Mouse (Mus musculus) B cell, adult 2 months (primary cell): ENCODE data around the gene Lrrc8a.
A peak's percentile ranks its signal among the peaks of the same experiment; 100 is the strongest.

Experiments
- DNase-seq, 2 experiments: peaks; one replicate each; pipeline ENCODE4 v3.0.0; 2022

Gene Lrrc8a

DNA sequence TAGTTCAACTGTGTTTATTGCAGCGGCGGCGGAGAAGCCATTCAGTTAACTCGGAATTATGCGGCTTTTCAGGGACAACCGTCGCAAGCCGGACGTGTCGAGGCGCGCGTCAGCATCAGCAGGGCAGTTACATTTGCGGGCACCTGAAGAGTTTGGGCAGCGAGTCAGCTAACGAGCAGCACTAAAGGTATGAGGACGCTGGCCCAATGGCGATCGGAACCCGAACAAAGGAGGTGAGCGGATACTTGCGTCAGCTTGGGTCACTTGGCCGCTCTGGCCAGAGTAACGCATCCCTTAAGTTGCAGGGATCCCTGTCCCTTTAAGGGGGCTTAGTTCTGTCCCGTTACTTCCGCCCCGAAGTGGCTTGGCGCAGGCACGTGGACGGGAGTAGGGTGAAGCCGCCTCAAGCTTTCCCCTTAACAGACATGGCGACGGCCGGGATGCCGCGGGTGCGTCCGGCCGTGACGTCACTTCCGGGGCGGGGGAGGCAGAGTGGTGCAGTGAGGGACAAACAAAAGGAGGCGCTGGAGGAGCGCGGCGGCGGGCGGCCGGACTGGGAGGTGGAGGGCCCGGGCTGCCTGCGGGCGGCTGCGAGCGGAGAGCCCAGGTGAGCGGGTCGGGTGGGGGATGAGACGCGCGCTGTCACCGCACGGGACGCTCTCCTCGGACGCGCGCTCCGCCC lies at the start of gene Lrrc8a:
Gene Lrrc8a, plus strand, starts transcription at position 517 of the 682 bp plus-strand sequence.
- DNase-seq, result peak; percentile 100

GRCm38 (mm10) chr2:30191790-30192580 lies 45.5 kb upstream of the Lrrc8a start:
- no peak for DNase-seq

GRCm38 (mm10) chr2:30194656-30195055 lies 42.9 kb upstream of the Lrrc8a start:
- no peak for DNase-seq

- no peak for DNase-seq
Observed at GRCm38 (mm10) chr2:30198021-30198420, 39.5 kb upstream of the Lrrc8a start.

DNA sequence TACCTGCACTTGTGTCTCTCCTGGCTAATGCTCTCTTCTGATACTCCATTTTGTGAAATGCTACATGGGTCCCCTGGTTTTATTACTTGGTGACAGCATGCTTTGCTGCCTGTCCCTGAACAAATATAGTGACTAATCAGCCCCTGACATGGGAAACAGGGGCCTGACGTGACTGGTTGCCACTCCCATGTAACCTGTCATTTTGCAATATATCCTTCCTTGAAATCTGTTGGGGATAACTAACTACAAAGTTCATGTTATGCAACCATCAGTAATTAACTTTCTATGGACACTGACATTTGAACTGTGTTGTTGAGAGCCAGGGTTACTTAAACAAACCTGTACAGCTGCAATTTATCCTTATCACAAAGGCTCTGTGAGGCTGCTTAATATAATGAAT lies 37.5 kb upstream of the Lrrc8a start:
- no peak for DNase-seq

DNA sequence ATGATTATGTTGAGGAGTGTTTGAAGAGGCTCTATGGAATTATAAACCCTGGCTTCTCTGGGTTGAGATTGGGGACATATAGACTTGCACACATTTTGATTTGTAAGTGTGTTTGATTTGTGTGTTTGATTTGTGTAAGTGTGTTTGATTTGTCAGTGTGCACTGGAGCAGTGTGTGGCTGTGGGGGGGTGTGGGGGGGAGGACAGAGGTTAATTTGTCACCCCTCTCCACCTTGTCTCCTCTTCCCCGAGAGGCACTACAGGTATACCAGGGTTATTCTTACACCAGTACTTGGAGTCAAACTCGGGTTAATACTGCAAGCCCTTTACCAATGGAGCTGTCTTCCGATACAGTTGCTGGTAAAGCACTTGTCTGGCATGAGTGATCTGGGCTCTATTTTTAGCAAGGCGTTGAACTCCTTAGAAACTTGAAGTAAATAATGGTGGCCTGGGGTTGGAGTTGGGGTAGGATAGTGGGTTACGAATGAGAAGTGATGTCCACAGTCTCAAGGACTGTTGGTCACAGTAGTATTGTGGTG lies 37.1 kb upstream of the Lrrc8a start:
- no peak for DNase-seq

DNA sequence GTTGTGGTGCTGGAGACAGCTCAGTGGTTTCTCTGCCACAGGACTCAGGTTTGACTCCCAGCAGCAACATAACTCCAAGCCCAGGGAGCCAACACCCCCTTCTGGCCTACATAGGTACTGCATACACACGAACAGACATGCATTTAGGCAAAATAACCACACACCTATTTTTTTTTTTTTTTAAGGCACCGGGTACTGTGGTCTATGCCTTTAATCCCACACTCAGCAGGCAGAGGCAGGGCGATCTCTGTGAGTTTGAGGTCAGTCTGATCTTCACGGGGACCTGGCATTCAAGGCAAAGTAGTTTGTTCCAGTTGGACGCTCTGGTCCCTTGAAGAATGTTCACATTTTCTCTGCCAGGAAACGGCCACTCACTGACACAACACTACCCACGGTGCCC lies 34.1 kb upstream of the Lrrc8a start:
- peak; percentile 67 to 73 for DNase-seq

DNA sequence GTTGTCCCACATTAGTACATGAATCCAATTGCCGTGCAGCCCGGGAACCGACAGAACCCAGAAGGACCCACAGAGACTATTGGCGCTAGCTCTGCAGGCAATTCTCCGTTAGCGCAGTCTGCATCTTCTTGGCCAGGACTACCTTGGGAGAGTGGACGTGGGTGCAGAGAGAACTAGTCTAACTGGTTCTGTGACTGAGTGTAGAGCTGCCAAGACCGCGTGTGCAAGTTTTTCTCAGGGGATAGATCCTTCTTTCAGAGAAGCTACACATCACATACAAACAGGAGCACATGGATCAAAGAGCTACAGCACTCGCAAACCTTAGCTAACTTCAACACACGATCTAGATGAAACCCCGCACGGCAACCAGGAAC lies 32.3 kb upstream of the Lrrc8a start:
- DNase-seq, result no peak

- peak; percentile 96 to 97 for DNase-seq
Observed at GRCm38 (mm10) chr2:30205629-30206357, 31.7 kb upstream of the Lrrc8a start, which contains the start of gene Kyat1. Kyat1 (minus strand) TSS chr2:30205847.

GRCm38 (mm10) chr2:30207401-30207800 lies 30.1 kb upstream of the Lrrc8a start:
- no peak for DNase-seq

DNA sequence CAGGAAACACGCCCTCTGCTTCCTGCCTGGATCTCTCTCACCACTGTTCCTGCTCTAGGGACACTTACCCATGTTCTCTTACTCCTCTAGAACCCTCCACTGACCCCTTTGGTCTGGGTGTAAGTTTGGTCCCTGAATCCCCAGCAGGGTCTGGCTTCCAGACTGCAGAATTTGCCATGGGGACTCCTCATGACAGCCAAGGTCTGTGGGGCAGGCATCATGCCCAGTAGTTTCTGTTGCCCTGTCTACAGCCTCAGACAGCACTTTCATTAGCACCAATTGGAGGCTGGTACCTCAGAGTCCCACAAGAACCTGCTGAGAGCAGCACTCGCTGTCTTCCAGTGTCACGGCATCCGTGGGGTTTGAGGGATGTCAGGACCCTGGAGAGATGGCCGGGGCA lies 29.6 kb upstream of the Lrrc8a start:
- DNase-seq, result no peak

GRCm38 (mm10) chr2:30211408-30212168 lies 25.9 kb upstream of the Lrrc8a start:
- no peak for DNase-seq

DNA sequence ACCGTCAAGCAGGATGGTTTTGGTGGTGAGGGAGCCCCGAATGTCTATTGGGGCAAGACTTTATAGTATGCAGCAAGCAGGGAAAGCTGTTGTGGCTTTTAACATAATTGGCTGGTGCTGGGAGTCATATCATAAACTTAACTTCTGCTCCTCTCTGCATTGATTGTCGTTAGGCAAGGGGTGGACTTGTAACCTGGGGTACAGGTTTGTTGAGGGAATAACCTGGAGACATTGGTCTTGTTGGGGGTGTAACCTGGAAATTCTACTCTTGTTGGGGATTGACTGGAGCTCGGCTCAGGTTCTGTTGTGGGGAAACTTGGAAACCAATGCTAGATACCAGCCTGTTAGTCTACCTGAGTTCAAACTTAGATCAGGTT lies 25.4 kb upstream of the Lrrc8a start:
- DNase-seq, result no peak

- DNase-seq, result no peak
Observed at GRCm38 (mm10) chr2:30212951-30213350, 24.6 kb upstream of the Lrrc8a start.

GRCm38 (mm10) chr2:30214745-30215144 lies 22.8 kb upstream of the Lrrc8a start:
- no peak for DNase-seq

- DNase-seq, result no peak
Observed at GRCm38 (mm10) chr2:30215493-30215892, 22.0 kb upstream of the Lrrc8a start.

- DNase-seq, result no peak
Observed at GRCm38 (mm10) chr2:30216293-30216692, 21.2 kb upstream of the Lrrc8a start.

- DNase-seq, result peak; percentile 27 to 35
Observed at GRCm38 (mm10) chr2:30235593-30235992, 1.9 kb upstream of the Lrrc8a start.

DNA sequence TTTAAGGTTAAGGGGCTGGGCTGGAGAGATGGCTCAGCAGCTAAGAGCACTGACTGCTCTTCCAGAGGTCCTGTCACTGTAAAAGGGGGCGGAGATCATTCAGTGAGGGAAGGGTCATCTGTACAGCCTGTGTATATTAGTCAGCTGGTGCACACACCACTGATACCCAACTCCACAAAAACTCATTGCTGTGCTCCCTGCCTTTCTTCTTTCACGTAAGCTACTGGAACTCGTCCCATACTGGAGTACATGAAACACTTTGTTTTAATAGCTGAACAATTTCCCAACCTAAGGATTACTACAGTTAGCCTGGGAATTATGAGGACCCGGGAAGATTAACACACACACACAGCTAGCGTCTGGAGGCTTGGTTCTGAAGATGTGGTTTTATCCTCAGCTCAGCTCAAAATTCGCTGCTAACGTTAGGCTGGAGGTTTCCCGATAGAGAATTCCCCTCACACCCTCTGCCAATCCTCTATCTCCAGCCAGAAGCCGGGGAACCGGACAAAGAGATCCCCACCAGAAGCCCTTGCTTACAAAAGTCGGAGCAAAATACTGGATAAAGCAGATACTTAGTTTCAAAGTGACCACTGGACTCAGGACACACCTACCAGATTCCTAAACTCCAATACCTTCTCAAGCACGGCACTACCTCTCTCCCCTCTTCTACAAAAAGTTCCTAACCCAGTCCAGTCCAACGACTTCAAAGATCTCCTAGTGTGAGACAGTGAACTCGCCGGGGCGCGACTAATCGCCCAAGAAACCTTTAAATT lies 903 bp upstream of the Lrrc8a start:
- no peak for DNase-seq

DNA sequence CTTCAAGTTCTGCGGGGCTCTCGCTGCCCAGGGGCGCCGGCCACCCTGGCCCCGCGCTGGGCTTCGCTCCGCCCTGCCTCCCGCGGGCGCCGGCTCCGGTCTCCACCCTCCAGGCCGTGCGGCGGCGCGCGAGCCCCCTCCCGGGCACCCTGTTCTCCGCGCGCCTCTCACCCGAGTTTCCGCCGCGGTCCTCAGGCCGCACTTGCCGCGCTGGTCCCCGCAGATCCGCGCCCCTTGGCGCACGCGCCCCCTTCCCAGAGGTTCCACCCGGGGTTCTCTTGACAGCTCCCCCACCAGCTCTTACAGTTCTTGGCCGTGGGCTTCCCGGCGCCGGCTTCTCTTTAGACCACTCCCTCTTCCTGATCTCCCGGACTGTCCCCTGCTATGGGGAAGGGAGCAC lies 366 bp downstream of the Lrrc8a start:
- peak; percentile 62 to 66 for DNase-seq

- no peak for DNase-seq
Observed at GRCm38 (mm10) chr2:30238906-30239465, 1.5 kb downstream of the Lrrc8a start.

DNA sequence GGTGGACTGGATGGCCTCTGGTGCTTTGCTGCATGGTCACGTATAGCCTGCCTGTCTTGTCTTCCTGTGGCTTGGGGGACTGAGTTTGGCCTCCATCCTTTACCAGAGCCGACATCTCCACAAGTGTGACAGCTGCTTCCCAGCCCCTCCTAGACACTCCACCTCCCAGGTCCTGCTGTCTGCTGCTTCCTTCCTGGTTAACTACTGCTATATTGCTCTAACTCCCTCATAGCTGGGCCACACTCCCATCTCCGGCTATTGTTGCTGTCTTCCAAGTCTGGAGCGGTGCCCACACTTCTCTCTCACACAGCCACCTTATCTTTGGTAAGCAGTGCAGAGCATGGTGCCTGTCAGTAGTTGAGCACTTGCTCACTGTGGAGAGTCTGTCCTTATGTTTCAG lies 2.3 kb downstream of the Lrrc8a start:
- no peak for DNase-seq
